Mouse (Mus musculus) heart, postnatal 0 days (tissue): ENCODE results near the gene Hspa12a. TPM values are rescaled to one million over a fixed set of nuclear protein-coding genes. Genes with fewer than 3 reads are reported as not detected.

Experiments used
- ATAC-seq: fragments of 200-750 bp; cut with Nextera tagmentation; 2 replicates; pipeline ENCODE4 v1.8.0; 2017; ENCODE audit warnings: low read depth, moderate number of reproducible peaks, moderate library complexity; ENCODE audit not compliant: insufficient read depth
- DNase-seq: peaks from one replicate; pipeline ENCODE4 v3.0.0-alpha.2; 2016; ENCODE audit warnings: low spot score
- H3K27ac ChIP-seq: fragments of 300-500 bp; sonication (generic); 2 replicates; pipeline ENCODE4 v1.5.1; 2014; ENCODE audit warnings: low read depth, mild to moderate bottlenecking
- H3K27me3 ChIP-seq: fragments of 300-500 bp; sonication (generic); 2 replicates; pipeline ENCODE4 v1.6.1; 2014; ENCODE audit warnings: low read length, mixed read lengths; ENCODE audit not compliant: control insufficient read depth, insufficient read depth
- H3K36me3 ChIP-seq: fragments of 300-500 bp; sonication (generic); replicated peaks from 2 replicates; pipeline ENCODE4 v1.6.1; 2014; ENCODE audit warnings: low read length, mixed read lengths; ENCODE audit not compliant: control insufficient read depth, insufficient read depth
- H3K4me1 ChIP-seq: fragments of 300-500 bp; sonication (generic); 2 replicates; pipeline ENCODE4 v1.6.1; 2014; ENCODE audit warnings: antibody characterized with exemption; ENCODE audit not compliant: control insufficient read depth, insufficient read depth
- H3K4me2 ChIP-seq: fragments of 300-500 bp; sonication (generic); 2 replicates; pipeline ENCODE4 v1.6.1; 2014; ENCODE audit warnings: low read depth, mild to moderate bottlenecking, low read length, moderate library complexity
- H3K4me3 ChIP-seq: fragments of 300-500 bp; sonication (generic); 2 replicates; pipeline ENCODE4 v1.5.1; 2014; ENCODE audit warnings: low read depth, low read length
- H3K9ac ChIP-seq: fragments of 300-500 bp; sonication (generic); replicated peaks from 2 replicates; pipeline ENCODE4 v1.6.1; 2014; ENCODE audit warnings: low read depth, low read length, mixed read lengths
- H3K9me3 ChIP-seq: fragments of 300-500 bp; sonication (generic); replicated peaks from 2 replicates; pipeline ENCODE4 v1.6.1; 2016; ENCODE audit warnings: low read length; ENCODE audit not compliant: control insufficient read depth
- CTCF ChIP-seq: IDR thresholded peaks from 2 replicates; pipeline ENCODE4 v1.5.1; 2016; ENCODE audit warnings: antibody characterized with exemption, control low read depth, low read depth
- EP300 ChIP-seq: IDR thresholded peaks from 2 replicates; pipeline ENCODE4 v1.6.1; 2016; ENCODE audit warnings: antibody characterized with exemption, low read depth
- WGBS: fragments of 180-500 bp; shearing (Covaris S2); extraction: QIAGEN DNeasy Blood & Tissue Kit; methylation state at CpG from one replicate; pipeline ENCODE4 v1.1.7; 2014; 5-methylcytosine and 5-hydroxymethylcytosine counted together
- polyA plus RNA-seq: library from polyadenylated mRNA; unstranded; fragments of >200 nt; fragmentation: Nextera tagmentation; extraction: Ambion mirVana; gene quantifications from 2 replicates; pipeline ENCODE4 v1.2.1, GENCODE M21; 2015
- total RNA-seq: library from RNA; depleted of rRNA; stranded (reverse); fragments of >200 nt; gene quantifications from 2 replicates; pipeline ENCODE4 v1.2.3, GENCODE M21; 2014; ENCODE audit warnings: low replicate concordance

Gene Hspa12a
- total and polyA plus RNA-seq, 2 experiments from 2014 or later, result 13.2 to 39.2 TPM

- Histone ChIP-seq H3K9ac (no peak overlapping the region), H3K27ac (no peak overlapping the region), H3K36me3 (no peaks in the 10 kb centered on the region), H3K4me3 (no peak overlapping the region), H3K9me3 (no peaks in the 10 kb centered on the region), H3K27me3 (no peaks in the 10 kb centered on the region), H3K4me2 (no peak overlapping the region), H3K4me1 (no peaks in the 10 kb centered on the region)
- ATAC-seq (no peak), DNase-seq (no peak)
- TF ChIP-seq EP300 (no peak), CTCF (no peak)
- 60% methylated on average over 11 of the region's 11 CpGs for WGBS
Measured at GRCm38 (mm10) chr19:58789194-58789593, 154.3 kb downstream of the Hspa12a start.

DNA sequence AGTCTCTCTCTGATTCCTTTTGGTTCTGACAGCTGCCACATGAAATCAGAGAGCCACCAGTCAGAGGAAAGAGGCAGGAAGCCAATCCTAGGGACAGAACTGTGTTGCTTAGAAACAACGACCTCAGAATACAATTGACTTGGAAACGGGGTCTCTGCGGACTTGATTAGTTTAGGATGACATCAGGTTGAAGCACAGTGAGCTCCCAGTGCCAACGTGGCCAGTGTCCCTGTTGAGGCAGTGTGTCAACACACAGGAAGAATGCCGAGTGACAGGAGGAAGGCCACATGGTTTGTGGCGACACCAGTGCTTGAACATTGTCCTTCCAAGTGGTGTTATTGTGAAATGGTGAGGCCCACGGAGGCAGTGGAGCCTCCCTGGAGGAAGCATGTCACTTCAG lies 159.5 kb downstream of the Hspa12a start:
- TF ChIP-seq CTCF, result no peak
- no peak for TF ChIP-seq EP300
- H3K9ac ChIP-seq, result no peak overlapping the region

DNA sequence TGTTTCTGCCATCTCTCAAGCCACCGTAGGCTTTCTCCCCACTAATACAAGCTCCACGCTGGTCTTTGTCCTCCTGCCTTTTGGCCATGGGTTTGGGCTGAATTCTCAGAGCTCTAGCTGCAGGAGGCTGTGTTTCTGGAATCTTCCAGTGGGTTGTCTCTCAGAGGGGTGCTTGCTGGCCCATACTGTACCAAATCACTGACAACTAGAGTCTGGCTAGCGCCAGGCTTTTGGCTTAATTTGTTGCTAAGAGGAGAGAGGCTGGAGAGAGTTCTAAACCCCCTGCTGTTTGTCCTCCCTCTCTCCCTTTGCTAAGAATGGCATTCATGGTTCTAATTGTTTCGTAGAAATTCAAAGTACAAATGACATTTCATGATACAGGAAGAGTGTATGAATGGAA lies 161.9 kb downstream of the Hspa12a start:
- no peak overlapping the region for H3K4me3 ChIP-seq
- no peaks in the 10 kb centered on the region for H3K36me3 ChIP-seq
- H3K27me3 ChIP-seq, result no peaks in the 10 kb centered on the region
- no peaks in the 10 kb centered on the region for H3K4me1 ChIP-seq
- TF ChIP-seq EP300 (no peak), CTCF (no peak)
- ATAC-seq, result no peak
- no peak overlapping the region for H3K27ac ChIP-seq
- WGBS, result 72% methylated on average over 4 of the region's 4 CpGs
- no peak overlapping the region for H3K9ac ChIP-seq
- no peaks in the 10 kb centered on the region for H3K9me3 ChIP-seq
- no peak for DNase-seq
- no peak overlapping the region for H3K4me2 ChIP-seq

More for the DNA sequence above, 159.5 kb downstream of the Hspa12a start:
- Histone ChIP-seq H3K4me3 (no peak overlapping the region), H3K9me3 (no peaks in the 10 kb centered on the region), H3K27me3 (no peaks in the 10 kb centered on the region), H3K4me2 (no peak overlapping the region), H3K36me3 (no peaks in the 10 kb centered on the region), H3K27ac (no peak overlapping the region), H3K4me1 (no peaks in the 10 kb centered on the region)
- 38% methylated on average over 7 of the region's 7 CpGs for WGBS
- DNase-seq (peak; percentile 39), ATAC-seq (peak; percentile 64)

DNA sequence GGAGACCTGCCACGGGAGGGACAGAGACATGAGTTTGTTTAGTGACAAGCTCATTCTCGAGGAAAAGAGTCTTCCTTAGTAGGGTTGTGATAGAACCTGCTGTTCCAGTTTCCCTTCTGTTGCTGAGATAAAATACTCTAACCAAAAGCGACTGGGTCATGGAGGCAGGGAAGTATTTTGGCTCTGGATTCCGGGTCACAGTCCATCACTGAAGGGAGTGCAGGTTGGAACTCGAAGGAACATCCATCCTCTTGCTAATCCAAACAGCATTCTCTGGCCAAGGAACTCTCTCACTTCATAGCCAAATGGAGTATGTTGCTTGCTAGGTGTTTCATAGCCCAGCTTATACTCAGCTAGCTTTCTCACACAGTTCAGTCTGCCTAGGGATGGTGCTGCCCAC lies 167.0 kb downstream of the Hspa12a start:
- DNase-seq, result no peak
- 59% methylated on average over 5 of the region's 5 CpGs for WGBS
- TF ChIP-seq EP300 (no peak), CTCF (no peak)

DNA sequence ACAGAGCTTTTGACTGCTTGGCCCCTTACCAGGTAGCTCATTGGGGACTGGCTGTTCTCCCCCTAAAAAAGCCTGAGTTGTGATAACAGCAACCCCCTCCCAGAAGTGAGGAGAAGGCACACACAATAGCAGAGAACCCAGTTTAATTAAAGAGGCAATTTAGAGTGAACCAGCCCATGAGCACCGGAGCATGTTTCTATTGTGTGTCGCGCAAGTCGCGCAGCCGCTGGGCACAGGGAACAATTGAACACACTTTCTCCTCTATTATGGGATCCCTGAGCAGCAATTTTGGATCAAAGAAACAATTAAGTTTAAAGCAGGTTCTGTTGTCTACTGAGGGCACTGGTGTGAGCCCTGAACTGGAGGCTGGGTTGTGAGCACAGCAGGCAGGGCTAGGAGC lies 176.1 kb downstream of the Hspa12a start:
- 0 out of 2 replicates have a peak, but pooled peaks cover 4% of the 10 kb centered on the region for H3K27me3 ChIP-seq
- DNase-seq, result no peak
- no peak for ATAC-seq

More for the DNA sequence above, 167.0 kb downstream of the Hspa12a start:
- Histone ChIP-seq H3K4me3 (no peak overlapping the region), H3K4me1 (no peaks in the 10 kb centered on the region), H3K9me3 (no peaks in the 10 kb centered on the region), H3K27me3 (no peaks in the 10 kb centered on the region), H3K9ac (no peak overlapping the region), H3K36me3 (no peaks in the 10 kb centered on the region), H3K4me2 (no peak overlapping the region), H3K27ac (no peak overlapping the region)
- ATAC-seq, result no peak

DNA sequence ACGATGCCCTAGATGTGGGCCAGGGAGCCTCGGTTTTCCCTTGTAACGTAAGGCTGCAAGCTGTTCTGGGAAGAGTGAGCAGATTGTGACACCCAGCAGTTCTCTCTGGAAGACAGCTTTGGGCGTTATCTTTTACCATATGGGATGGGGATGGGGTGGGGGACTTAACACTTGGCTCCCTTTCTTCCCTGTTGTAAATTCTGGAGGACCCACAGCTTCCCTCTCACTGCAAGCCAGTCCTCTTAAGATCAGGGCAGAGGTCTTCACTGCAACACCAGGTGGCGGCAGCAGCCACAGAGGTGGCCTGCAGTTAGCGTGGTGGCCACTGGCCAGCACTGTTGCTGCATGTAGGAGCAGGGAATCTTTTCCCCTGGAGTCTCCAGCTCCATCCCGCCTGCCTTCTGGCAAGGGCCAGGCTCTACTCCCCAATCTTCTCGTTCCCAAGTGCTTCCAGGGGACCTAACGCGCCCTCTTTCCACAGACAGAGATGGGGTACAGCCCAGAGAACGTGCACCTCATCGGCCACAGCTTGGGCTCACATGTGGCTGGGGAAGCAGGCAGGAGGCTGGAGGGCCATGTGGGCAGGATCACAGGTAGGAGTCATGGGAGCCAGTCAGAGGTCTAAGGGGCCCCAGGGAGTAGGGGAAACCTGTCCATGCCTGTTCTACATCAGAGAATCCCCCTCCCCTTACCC lies 180.5 kb downstream of the Hspa12a start:
- Histone ChIP-seq H3K27ac (no peak overlapping the region), H3K4me2 (no peak overlapping the region), H3K27me3 (no peaks in the 10 kb centered on the region), H3K4me1 (no peaks in the 10 kb centered on the region), H3K36me3 (no peaks in the 10 kb centered on the region), H3K9ac (no peak overlapping the region), H3K4me3 (no peak overlapping the region), H3K9me3 (no peaks in the 10 kb centered on the region)
- TF ChIP-seq EP300 (no peak), CTCF (peak; percentile 97)
- WGBS, result 9% methylated on average over 12 of the region's 12 CpGs
- ATAC-seq (peak; percentile 86), DNase-seq (peak; percentile 80)

More for the DNA sequence above, 176.1 kb downstream of the Hspa12a start:
- TF ChIP-seq CTCF, result no peak
- TF ChIP-seq EP300, result no peak
- 96% methylated on average over 6 of the region's 6 CpGs for WGBS
- Histone ChIP-seq H3K4me2 (no peak overlapping the region), H3K36me3 (no peaks in the 10 kb centered on the region), H3K27ac (no peak overlapping the region), H3K4me1 (no peaks in the 10 kb centered on the region), H3K4me3 (no peak overlapping the region), H3K9me3 (no peaks in the 10 kb centered on the region), H3K9ac (no peak overlapping the region)
